Mouse (Mus musculus): Measurements from ENCODE around the gene Mapkapk2.

DNA sequence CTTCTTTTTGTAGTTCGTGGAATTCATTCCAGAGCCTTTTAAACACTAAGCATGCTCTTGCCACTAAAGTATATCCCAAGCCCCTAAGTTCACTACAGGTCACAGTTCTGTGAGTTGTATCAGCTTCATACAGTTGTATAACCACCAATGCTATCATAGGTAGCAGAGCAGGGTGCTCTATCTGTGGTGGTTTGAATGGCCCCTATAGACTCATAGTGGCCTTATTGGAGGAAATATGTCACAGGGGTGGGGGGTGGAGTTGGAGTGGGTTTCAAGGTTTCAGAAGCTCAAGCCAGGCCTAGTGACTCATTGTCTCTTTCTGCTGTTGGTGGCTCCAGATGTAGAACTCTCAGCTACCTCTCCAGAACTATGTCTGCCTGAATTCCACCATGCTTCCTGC, 44.8 kb upstream of the Mapkapk2 start:
- no peak for TF ChIP-seq POLR2A (IDR thresholded peaks at IDR 0.05; ENCODE audit: borderline replicate concordance, insufficient read depth, low read length)
- TF ChIP-seq CTCF (IDR thresholded peaks at IDR 0.05; ENCODE audit: borderline replicate concordance, insufficient read depth, low read depth, low read length) = no peak
